In the genomic region with DNA sequence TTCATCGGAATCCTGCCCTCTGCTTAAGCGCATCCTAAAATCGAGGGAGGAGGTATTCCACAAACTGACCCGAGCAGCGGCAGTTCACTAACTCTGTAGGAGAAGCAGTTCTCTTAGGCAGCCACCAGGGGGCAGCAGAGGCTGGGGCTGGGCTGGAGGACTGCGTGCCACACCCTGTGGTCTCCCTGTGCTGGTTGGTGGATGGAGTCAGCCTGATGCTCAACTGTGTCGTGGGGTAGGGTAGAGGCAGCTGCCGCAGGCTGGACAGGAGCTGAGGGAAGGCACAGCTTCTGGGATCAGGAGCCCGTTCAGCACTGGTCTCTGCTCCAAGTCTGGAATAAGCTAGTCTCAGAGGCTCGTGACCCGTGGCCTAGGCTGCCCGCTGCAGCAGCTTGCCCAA, we compare ENCODE assay signal across 7 mouse cellular contexts. TPM values are rescaled to one million over a fixed set of nuclear protein-coding genes. Genes with fewer than 3 reads are reported as not detected.
DNase-seq lines count a peak whose midpoint lies in the region; ATAC-seq lines count a peak whose summit lies in the region.

No protein-coding gene starts in this region.

- WGBS in intestine, embryonic 15.5 days = 21% methylated on average over 12 of the region's 12 CpGs
- WGBS in midbrain, embryonic 11.5 days = 19% methylated on average over 12 of the region's 12 CpGs

- no peak overlapping the region for H3K9ac ChIP-seq in intestine, embryonic 15.5 days
- H3K9ac ChIP-seq in midbrain, embryonic 11.5 days (ENCODE audit: low read length) = no peak overlapping the region

- H3K36me3 ChIP-seq in intestine, embryonic 15.5 days = no peaks in the 10 kb centered on the region
- H3K36me3 ChIP-seq in midbrain, embryonic 11.5 days (ENCODE audit: control insufficient read depth, insufficient read depth, low read length) = no peaks in the 10 kb centered on the region

- intact Hi-C loops in left cerebral cortex, postnatal 4 days (cut with DNase I) = loop anchor here (2.0 kb wide), 1 partner anchor 90 kb away; no protein-coding TSS in a partner anchor

- H3K4me3 ChIP-seq in intestine, embryonic 15.5 days (replicated peaks) = no peak overlapping the region
- no peak overlapping the region for H3K4me3 ChIP-seq in midbrain, embryonic 11.5 days (ENCODE audit: low read depth, low read length)

- peak; percentile 89 for DNase-seq in adrenal gland, adult 2 months
- DNase-seq in embryo, embryonic 10.5 days (ENCODE audit: low spot score) = peak; percentile 91
- peak; percentile 83 for DNase-seq in gastrocnemius, postnatal 25 days
- DNase-seq in left cerebral cortex, postnatal 4 days = peak; percentile 86
- peak; percentile 98 for DNase-seq in midbrain, embryonic 11.5 days (ENCODE audit: low spot score, missing footprints)
- peak; percentile 84 for DNase-seq in right cerebral cortex, postnatal 4 days

- peak; percentile 74 for ATAC-seq in intestine, embryonic 15.5 days
- ATAC-seq in midbrain, embryonic 11.5 days (ENCODE audit: low FRiP score) = peak; percentile 79

- H3K27ac ChIP-seq in intestine, embryonic 15.5 days = peak overlapping the region; percentile 38; the same call in 1 of the 2 replicates
- no peak overlapping the region for H3K27ac ChIP-seq in midbrain, embryonic 11.5 days (ENCODE audit: low read depth, low read length)

- peak overlapping the region; percentile 54 for H3K4me2 ChIP-seq in intestine, embryonic 15.5 days (replicated peaks)
- H3K4me2 ChIP-seq in midbrain, embryonic 11.5 days = 0 out of 2 replicates have a peak overlapping the region, but pooled peaks have one; percentile 20

- no peaks in the 10 kb centered on the region for H3K27me3 ChIP-seq in intestine, embryonic 15.5 days (replicated peaks)
- peaks cover 5% of the 10 kb centered on the region; the same call in 1 of the 2 replicates for H3K27me3 ChIP-seq in midbrain, embryonic 11.5 days (ENCODE audit: control insufficient read depth, insufficient read depth, low read length)

- no peaks in the 10 kb centered on the region for H3K9me3 ChIP-seq in intestine, embryonic 15.5 days
- H3K9me3 ChIP-seq in midbrain, embryonic 11.5 days (ENCODE audit: control insufficient read depth, low read length) = no peaks in the 10 kb centered on the region

- H3K4me1 ChIP-seq in intestine, embryonic 15.5 days (replicated peaks) = peaks cover 44% of the 10 kb centered on the region
- peaks cover 23% of the 10 kb centered on the region for H3K4me1 ChIP-seq in midbrain, embryonic 11.5 days (ENCODE audit: control insufficient read depth, insufficient read depth, low read length)

RNA-seq across cellular contexts. Expression of a gene that starts 27.7 kb away (rescaled TPM):
- 10 to 100 TPM; 11.7 to 19.4 TPM for total RNA-seq in adrenal gland, adult 2 months (2021)
- 18.0 and 24.1 TPM in 2 replicates for polyA plus RNA-seq in adrenal gland, adult 2 months (2012; rRNA removed)
- 1 to 10 TPM; 1.3 to 2.0 TPM for total RNA-seq in gastrocnemius, postnatal 25 days (2021)
- polyA plus RNA-seq in intestine, embryonic 15.5 days (2015; fragmentation: Nextera tagmentation; extraction: Ambion mirVana) = 6.7 and 7.2 TPM in 2 replicates
- 1 to 10 TPM; 1.6 TPM for total RNA-seq in left cerebral cortex, postnatal 4 days (2021)
- 2.2 and 2.5 TPM in 2 replicates for polyA plus RNA-seq in midbrain, embryonic 11.5 days (2014; fragmentation: Nextera tagmentation; extraction: Ambion mirVana)

RNA-seq across cellular contexts. Expression of a gene that starts 34.0 kb away (rescaled TPM):
- total RNA-seq in adrenal gland, adult 2 months (2021) = 10 to 100 TPM; 50.9 to 65.1 TPM
- 58.3 and 75.8 TPM in 2 replicates for polyA plus RNA-seq in adrenal gland, adult 2 months (2012; rRNA removed)
- total RNA-seq in gastrocnemius, postnatal 25 days (2021) = under 1 TPM; 0.74 to 0.83 TPM
- polyA plus RNA-seq in intestine, embryonic 15.5 days (2015; fragmentation: Nextera tagmentation; extraction: Ambion mirVana) = 16.3 and 17.8 TPM in 2 replicates
- total RNA-seq in left cerebral cortex, postnatal 4 days (2021) = 1 to 10 TPM; 1.8 to 2.4 TPM
- polyA plus RNA-seq in midbrain, embryonic 11.5 days (2014; fragmentation: Nextera tagmentation; extraction: Ambion mirVana) = 0.47 and 0.61 TPM in 2 replicates

RNA-seq across cellular contexts. Expression of a gene that starts 59.5 kb away (rescaled TPM):
- total RNA-seq in adrenal gland, adult 2 months (2021) = 1 to 10 TPM in 1 of 2 experiments, under 1 TPM in 1; 0.86 to 1.1 TPM
- polyA plus RNA-seq in adrenal gland, adult 2 months (2012; rRNA removed) = 1.7 and 2.3 TPM in 2 replicates
- under 1 TPM in 1 of 2 experiments, not detected in 1; 0.27 TPM for total RNA-seq in gastrocnemius, postnatal 25 days (2021)
- polyA plus RNA-seq in intestine, embryonic 15.5 days (2015; fragmentation: Nextera tagmentation; extraction: Ambion mirVana) = 3.9 and 5.1 TPM in 2 replicates
- total RNA-seq in left cerebral cortex, postnatal 4 days (2021) = 1 to 10 TPM; 4.3 to 5.1 TPM
- polyA plus RNA-seq in midbrain, embryonic 11.5 days (2014; fragmentation: Nextera tagmentation; extraction: Ambion mirVana) = 5.4 TPM in 2 replicates

Comparison
In these comparisons a context has a peak if more than half of its experiments do, and no peak if none do; other contexts are left out.
1. RNA of a gene that starts 27.7 kb away (total RNA-seq): 11.7 to 19.4 TPM in adrenal gland, adult 2 months; 1.3 to 2.0 TPM in gastrocnemius, postnatal 25 days and 1.6 TPM in left cerebral cortex, postnatal 4 days; every median in the first group is over 4 times any median in the second.
2. RNA of a gene that starts 34.0 kb away (total RNA-seq): 50.9 to 65.1 TPM in adrenal gland, adult 2 months; 1.8 to 2.4 TPM in left cerebral cortex, postnatal 4 days and 0.74 to 0.83 TPM in gastrocnemius, postnatal 25 days; every median in the first group is over 10 times any median in the second.
3. Peak in every context shown above with its lines, with median percentiles within 50 percentile points of each other: DNase-seq.